Mouse (Mus musculus): Measurements from ENCODE around the gene Zfp91. TPM values are rescaled to one million over a fixed set of nuclear protein-coding genes. Genes with fewer than 3 reads are reported as not detected.

Gene Zfp91
- polyA plus RNA-seq (2016; fragmentation: Nextera tagmentation; extraction: Ambion mirVana): 11.6 and 12.4 TPM in 2 replicates

GRCm38 (mm10) chr19:12795511-12796327 lies at the start of gene Zfp91, which contains the start of gene Lpxn:
Zfp91 (minus strand) TSS chr19:12796126.
Lpxn (plus strand) TSS chr19:12796193.
- ATAC-seq: peak; percentile 88
- Histone ChIP-seq H3K4me1 (peaks cover 22% of the 10 kb centered on the region), H3K9ac (peak within 1 kb of the TSS; percentile 98), H3K9me3 (replicated peaks) (no peaks in the 10 kb centered on the region), H3K4me2 (peak within 1 kb of the TSS; percentile 81), H3K4me3 (peak within 1 kb of the TSS; percentile 97), H3K27ac (peak within 1 kb of the TSS; percentile 99), H3K36me3 (no peaks in the 10 kb centered on the region), H3K27me3 (replicated peaks) (no peaks in the 10 kb centered on the region)
- WGBS (ENCODE audit: insufficient replicate concordance): under 1% methylated on average over 74 of the region's 76 CpGs

GRCm38 (mm10) chr19:12838507-12838906 lies 42.6 kb upstream of the Zfp91 start:
- 60% methylated on average over 1 of the region's 1 CpGs for WGBS (ENCODE audit: insufficient replicate concordance)

GRCm38 (mm10) chr19:12833625-12834024 lies 37.7 kb upstream of the Zfp91 start:
- Histone ChIP-seq H3K4me2 (no peak overlapping the region), H3K4me3 (no peak overlapping the region), H3K27ac (no peak overlapping the region), H3K4me1 (peaks cover 8% of the 10 kb centered on the region), H3K27me3 (replicated peaks) (no peaks in the 10 kb centered on the region), H3K9ac (no peak overlapping the region), H3K9me3 (replicated peaks) (no peaks in the 10 kb centered on the region), H3K36me3 (no peaks in the 10 kb centered on the region)
- 23% methylated on average over 3 of the region's 3 CpGs for WGBS (ENCODE audit: insufficient replicate concordance)
- peak; percentile 78 for ATAC-seq

More at GRCm38 (mm10) chr19:12838507-12838906, 42.6 kb upstream of the Zfp91 start:
- H3K9me3 ChIP-seq (replicated peaks): no peaks in the 10 kb centered on the region
- no peak for ATAC-seq
- H3K36me3 ChIP-seq: no peaks in the 10 kb centered on the region
- H3K27ac ChIP-seq: no peak overlapping the region
- no peak overlapping the region for H3K4me2 ChIP-seq
- H3K27me3 ChIP-seq (replicated peaks): no peaks in the 10 kb centered on the region
- H3K9ac ChIP-seq: no peak overlapping the region
- H3K4me3 ChIP-seq: no peak overlapping the region
- peaks cover 2% of the 10 kb centered on the region; the same call in 1 of the 2 replicates for H3K4me1 ChIP-seq

- Histone ChIP-seq H3K27me3 (replicated peaks) (no peaks in the 10 kb centered on the region), H3K4me2 (no peak overlapping the region), H3K4me1 (peaks cover 8% of the 10 kb centered on the region), H3K9ac (no peak overlapping the region), H3K9me3 (replicated peaks) (no peaks in the 10 kb centered on the region), H3K4me3 (no peak overlapping the region), H3K36me3 (no peaks in the 10 kb centered on the region), H3K27ac (no peak overlapping the region)
- 65% methylated on average over 1 of the region's 1 CpGs for WGBS (ENCODE audit: insufficient replicate concordance)
- ATAC-seq: no peak
Observed at GRCm38 (mm10) chr19:12831559-12831958, 35.6 kb upstream of the Zfp91 start.

GRCm38 (mm10) chr19:12830823-12831430 lies 35.0 kb upstream of the Zfp91 start:
- Histone ChIP-seq H3K27ac (no peak overlapping the region), H3K27me3 (replicated peaks) (no peaks in the 10 kb centered on the region), H3K4me2 (no peak overlapping the region), H3K4me3 (no peak overlapping the region), H3K4me1 (peaks cover 8% of the 10 kb centered on the region), H3K36me3 (no peaks in the 10 kb centered on the region), H3K9ac (no peak overlapping the region), H3K9me3 (replicated peaks) (no peaks in the 10 kb centered on the region)
- ATAC-seq: no peak
- WGBS (ENCODE audit: insufficient replicate concordance): 57% methylated on average over 2 of the region's 2 CpGs

GRCm38 (mm10) chr19:12824549-12824948 lies 28.6 kb upstream of the Zfp91 start:
- no peak overlapping the region for H3K4me2 ChIP-seq
- no peak overlapping the region for H3K27ac ChIP-seq
- WGBS (ENCODE audit: insufficient replicate concordance): 65% methylated on average over 4 of the region's 4 CpGs
- no peak overlapping the region for H3K4me3 ChIP-seq
- H3K36me3 ChIP-seq: no peaks in the 10 kb centered on the region
- no peak for ATAC-seq
- H3K9ac ChIP-seq: no peak overlapping the region
- H3K27me3 ChIP-seq (replicated peaks): no peaks in the 10 kb centered on the region
- H3K9me3 ChIP-seq (replicated peaks): no peaks in the 10 kb centered on the region
- H3K4me1 ChIP-seq: no peaks in the 10 kb centered on the region

- Histone ChIP-seq H3K4me3 (no peak overlapping the region), H3K9me3 (replicated peaks) (no peaks in the 10 kb centered on the region), H3K4me1 (no peaks in the 10 kb centered on the region), H3K27ac (no peak overlapping the region), H3K27me3 (replicated peaks) (no peaks in the 10 kb centered on the region), H3K4me2 (no peak overlapping the region), H3K36me3 (no peaks in the 10 kb centered on the region), H3K9ac (no peak overlapping the region)
- WGBS (ENCODE audit: insufficient replicate concordance): 15% methylated on average over 4 of the region's 4 CpGs
- ATAC-seq: no peak
Observed at GRCm38 (mm10) chr19:12820383-12820782, 24.5 kb upstream of the Zfp91 start.

GRCm38 (mm10) chr19:12818507-12818906 lies 22.6 kb upstream of the Zfp91 start:
- H3K4me3 ChIP-seq: no peak overlapping the region
- H3K27ac ChIP-seq: no peak overlapping the region
- ATAC-seq: no peak
- no peak overlapping the region for H3K4me2 ChIP-seq
- no peak overlapping the region for H3K9ac ChIP-seq
- no peaks in the 10 kb centered on the region for H3K4me1 ChIP-seq
- no peaks in the 10 kb centered on the region for H3K9me3 ChIP-seq (replicated peaks)
- no peaks in the 10 kb centered on the region for H3K27me3 ChIP-seq (replicated peaks)
- WGBS (ENCODE audit: insufficient replicate concordance): 59% methylated on average over 1 of the region's 1 CpGs
- H3K36me3 ChIP-seq: no peaks in the 10 kb centered on the region

- no peak overlapping the region for H3K4me2 ChIP-seq
- H3K4me1 ChIP-seq: peaks cover 5% of the 10 kb centered on the region; the same call in 1 of the 2 replicates
- H3K27me3 ChIP-seq (replicated peaks): no peaks in the 10 kb centered on the region
- ATAC-seq: no peak
- H3K4me3 ChIP-seq: no peak overlapping the region
- no peaks in the 10 kb centered on the region for H3K9me3 ChIP-seq (replicated peaks)
- WGBS (ENCODE audit: insufficient replicate concordance): 57% methylated on average over 1 of the region's 1 CpGs
- H3K9ac ChIP-seq: no peak overlapping the region
- no peak overlapping the region for H3K27ac ChIP-seq
- no peaks in the 10 kb centered on the region for H3K36me3 ChIP-seq
Observed at GRCm38 (mm10) chr19:12813883-12814282, 18.0 kb upstream of the Zfp91 start.

GRCm38 (mm10) chr19:12812644-12813364 lies 16.9 kb upstream of the Zfp91 start:
- H3K4me3 ChIP-seq: no peak overlapping the region

GRCm38 (mm10) chr19:12806214-12806613 lies 10.3 kb upstream of the Zfp91 start:
- Histone ChIP-seq H3K4me1 (no peaks in the 10 kb centered on the region), H3K9ac (no peak overlapping the region), H3K27me3 (replicated peaks) (no peaks in the 10 kb centered on the region), H3K4me2 (no peak overlapping the region), H3K4me3 (no peak overlapping the region), H3K36me3 (no peaks in the 10 kb centered on the region), H3K9me3 (replicated peaks) (no peaks in the 10 kb centered on the region), H3K27ac (no peak overlapping the region)
- ATAC-seq: no peak
- 50% methylated on average over 2 of the region's 2 CpGs for WGBS (ENCODE audit: insufficient replicate concordance)

More at GRCm38 (mm10) chr19:12812644-12813364, 16.9 kb upstream of the Zfp91 start:
- no peak for ATAC-seq
- H3K27me3 ChIP-seq (replicated peaks): no peaks in the 10 kb centered on the region
- peaks cover 5% of the 10 kb centered on the region; the same call in 1 of the 2 replicates for H3K4me1 ChIP-seq
- H3K27ac ChIP-seq: no peak overlapping the region
- H3K36me3 ChIP-seq: no peaks in the 10 kb centered on the region
- no peak overlapping the region for H3K9ac ChIP-seq
- 59% methylated on average over 1 of the region's 1 CpGs for WGBS (ENCODE audit: insufficient replicate concordance)
- no peak overlapping the region for H3K4me2 ChIP-seq
- H3K9me3 ChIP-seq (replicated peaks): no peaks in the 10 kb centered on the region

GRCm38 (mm10) chr19:12805730-12806129 lies 9.8 kb upstream of the Zfp91 start:
- H3K36me3 ChIP-seq: no peaks in the 10 kb centered on the region
- 72% methylated on average over 3 of the region's 3 CpGs for WGBS (ENCODE audit: insufficient replicate concordance)
- no peak overlapping the region for H3K4me2 ChIP-seq
- H3K4me3 ChIP-seq: no peak overlapping the region
- no peaks in the 10 kb centered on the region for H3K27me3 ChIP-seq (replicated peaks)
- H3K27ac ChIP-seq: no peak overlapping the region
- ATAC-seq: no peak
- no peaks in the 10 kb centered on the region for H3K9me3 ChIP-seq (replicated peaks)
- H3K9ac ChIP-seq: no peak overlapping the region
- no peaks in the 10 kb centered on the region for H3K4me1 ChIP-seq
